12 mouse cellular contexts compared by ENCODE assay signal in genomic region chr4:141421423-141421822, GRCm38 (mm10). TPM values are rescaled to one million over a fixed set of nuclear protein-coding genes. Genes with fewer than 3 reads are reported as not detected.
A peak's percentile ranks its signal among the peaks of the same experiment; 100 is the strongest.
DNase-seq lines count a peak whose midpoint lies in the region; ATAC-seq and TF ChIP-seq lines count a peak whose summit lies in the region.
"Had no signal": no experiment of that assay in that cellular context is flagged by ENCODE, and none has a peak within 500 bp of the region (broad histone marks: within the 10 kb centered on the region; RNA-seq: fewer than 3 reads in every experiment).

No protein-coding gene starts in this region.

- H3K9me3 ChIP-seq in midbrain, postnatal 0 days (ENCODE audit: low read length), result no peaks in the 10 kb centered on the region
- no peaks in the 10 kb centered on the region for H3K9me3 ChIP-seq in midbrain, embryonic 11.5 days (ENCODE audit: control insufficient read depth, low read length)
- H3K9me3 ChIP-seq in intestine, embryonic 15.5 days, result no peaks in the 10 kb centered on the region
- H3K9me3 ChIP-seq in liver, embryonic 11.5 days (ENCODE audit: control insufficient read depth, low read length), result no peaks in the 10 kb centered on the region
- H3K9me3 ChIP-seq: limb, embryonic 12.5 days had no signal

- TF ChIP-seq CTCF in midbrain, postnatal 0 days (IDR thresholded peaks at IDR 0.05), result no peak
- no peak for TF ChIP-seq CTCF in testis, adult 2 months (IDR thresholded peaks at IDR 0.05; ENCODE audit: control insufficient read depth, insufficient read depth, insufficient replicate concordance, low read depth, low read length)

- no peaks in the 10 kb centered on the region for H3K27me3 ChIP-seq in midbrain, postnatal 0 days (ENCODE audit: insufficient read depth, low read length)
- H3K27me3 ChIP-seq in midbrain, embryonic 11.5 days (ENCODE audit: control insufficient read depth, insufficient read depth, low read length), result peaks cover 6% of the 10 kb centered on the region
- no peaks in the 10 kb centered on the region for H3K27me3 ChIP-seq in intestine, embryonic 15.5 days (replicated peaks)
- no peaks in the 10 kb centered on the region for H3K27me3 ChIP-seq in testis, adult 2 months (ENCODE audit: control insufficient read depth, insufficient read depth, low read length)
- H3K27me3 ChIP-seq in liver, embryonic 11.5 days (replicated peaks; ENCODE audit: control insufficient read depth, insufficient read depth, low read length), result peaks cover 22% of the 10 kb centered on the region
- H3K27me3 ChIP-seq: Patski had no signal

- WGBS in midbrain, postnatal 0 days, result 60% methylated on average over 14 of the region's 14 CpGs
- WGBS in midbrain, embryonic 11.5 days, result 80% methylated on average over 14 of the region's 14 CpGs
- WGBS in intestine, embryonic 15.5 days, result 39% methylated on average over 14 of the region's 14 CpGs
- 64% methylated on average over 14 of the region's 14 CpGs for WGBS in liver, embryonic 11.5 days

- H3K4me1 ChIP-seq in midbrain, postnatal 0 days (ENCODE audit: insufficient read depth, low read length), result no peaks in the 10 kb centered on the region
- 0 out of 2 replicates have a peak, but pooled peaks cover 5% of the 10 kb centered on the region for H3K4me1 ChIP-seq in midbrain, embryonic 11.5 days (ENCODE audit: control insufficient read depth, insufficient read depth, low read length)
- peaks cover 43% of the 10 kb centered on the region for H3K4me1 ChIP-seq in intestine, embryonic 15.5 days (replicated peaks)
- H3K4me1 ChIP-seq in testis, adult 2 months (ENCODE audit: control insufficient read depth, insufficient read depth, low read length), result peaks cover 33% of the 10 kb centered on the region
- H3K4me1 ChIP-seq in liver, embryonic 11.5 days (replicated peaks; ENCODE audit: control insufficient read depth, insufficient read depth, low read length), result peaks cover 15% of the 10 kb centered on the region

- no peak overlapping the region for H3K27ac ChIP-seq in midbrain, postnatal 0 days (ENCODE audit: low read depth, low read length)
- no peak overlapping the region for H3K27ac ChIP-seq in midbrain, embryonic 11.5 days (ENCODE audit: low read depth, low read length)
- H3K27ac ChIP-seq in intestine, embryonic 15.5 days, result peak overlapping the region; percentile 77
- H3K27ac ChIP-seq in testis, adult 2 months (ENCODE audit: control insufficient read depth, insufficient read depth, low read depth, low read length), result 0 out of 2 replicates have a peak overlapping the region, but pooled peaks have one; percentile 2
- H3K27ac ChIP-seq in liver, embryonic 11.5 days (ENCODE audit: low read depth, low read length), result no peak overlapping the region
- H3K27ac ChIP-seq: limb, embryonic 12.5 days had no signal

- peak; percentile 42 for DNase-seq in midbrain, postnatal 0 days (ENCODE audit: low spot score)
- DNase-seq in midbrain, embryonic 11.5 days (ENCODE audit: low spot score, missing footprints), result no peak
- DNase-seq in gastrocnemius, postnatal 4 days (ENCODE audit: low spot score in 2 of 2), result peak; percentile 60 to 73
- no peak for DNase-seq in liver, embryonic 11.5 days (ENCODE audit: low spot score)
- DNase-seq in right cerebral cortex, postnatal 25 days, result no peak
- no peak for DNase-seq in spleen, postnatal 4 days (ENCODE audit: low spot score in 2 of 2)

- no peak for TF ChIP-seq POLR2A in testis, adult 2 months (IDR thresholded peaks at IDR 0.05; ENCODE audit: control insufficient read depth, low read depth, low read length)

- no peak overlapping the region for H3K4me3 ChIP-seq in midbrain, postnatal 0 days (ENCODE audit: low read depth, low read length)
- H3K4me3 ChIP-seq in midbrain, embryonic 11.5 days (ENCODE audit: low read depth, low read length), result no peak overlapping the region
- H3K4me3 ChIP-seq in intestine, embryonic 15.5 days (replicated peaks), result peak overlapping the region; percentile 19; the same call in 1 of the 2 replicates
- peak overlapping the region; percentile 71 for H3K4me3 ChIP-seq in testis, adult 2 months (ENCODE audit: control insufficient read depth, low read depth, low read length)
- H3K4me3 ChIP-seq in liver, embryonic 11.5 days (ENCODE audit: low read depth, low read length), result no peak overlapping the region
- H3K4me3 ChIP-seq: limb, embryonic 12.5 days had no signal

- H3K4me2 ChIP-seq in midbrain, postnatal 0 days (ENCODE audit: low read depth, low read length, poor library complexity, severe bottlenecking), result no peak overlapping the region
- no peak overlapping the region for H3K4me2 ChIP-seq in midbrain, embryonic 11.5 days
- peak overlapping the region; percentile 49 for H3K4me2 ChIP-seq in intestine, embryonic 15.5 days (replicated peaks)
- H3K4me2 ChIP-seq in liver, embryonic 11.5 days, result no peak overlapping the region
- H3K4me2 ChIP-seq: limb, embryonic 12.5 days had no signal

- H3K9ac ChIP-seq in midbrain, postnatal 0 days (replicated peaks; ENCODE audit: low read length, poor library complexity, severe bottlenecking), result 0 out of 2 replicates have a peak overlapping the region, but pooled peaks have one; percentile 8
- no peak overlapping the region for H3K9ac ChIP-seq in midbrain, embryonic 11.5 days (ENCODE audit: low read length)
- H3K9ac ChIP-seq in intestine, embryonic 15.5 days, result peak overlapping the region; percentile 26; the same call in 1 of the 2 replicates
- H3K9ac ChIP-seq in liver, embryonic 11.5 days (ENCODE audit: low read depth, low read length), result no peak overlapping the region
- H3K9ac ChIP-seq: limb, embryonic 12.5 days had no signal

- no peak for ATAC-seq in midbrain, postnatal 0 days (ENCODE audit: low FRiP score)
- no peak for ATAC-seq in midbrain, embryonic 11.5 days (ENCODE audit: low FRiP score)
- peak; percentile 46 for ATAC-seq in intestine, embryonic 15.5 days
- no peak for ATAC-seq in liver, embryonic 11.5 days (replicated peaks; ENCODE audit: low FRiP score)
- ATAC-seq: Patski had no signal

- H3K36me3 ChIP-seq in midbrain, postnatal 0 days (ENCODE audit: insufficient read depth, low read length), result no peaks in the 10 kb centered on the region
- no peaks in the 10 kb centered on the region for H3K36me3 ChIP-seq in midbrain, embryonic 11.5 days (ENCODE audit: control insufficient read depth, insufficient read depth, low read length)
- H3K36me3 ChIP-seq in intestine, embryonic 15.5 days, result no peaks in the 10 kb centered on the region
- H3K36me3 ChIP-seq in testis, adult 2 months (ENCODE audit: control insufficient read depth, insufficient read depth, low read length), result no peaks in the 10 kb centered on the region
- H3K36me3 ChIP-seq in liver, embryonic 11.5 days (ENCODE audit: control insufficient read depth, insufficient read depth, low read length), result no peaks in the 10 kb centered on the region
- H3K36me3 ChIP-seq: limb, embryonic 12.5 days had no signal

RNA-seq across cellular contexts. Expression of gene Hspb7, which starts 0.8 kb away (rescaled TPM):
- 0.05 TPM in 1 of 2 replicates, not detected in the other for total RNA-seq in midbrain, postnatal 0 days (2014; rRNA removed)
- polyA plus RNA-seq in midbrain, postnatal 0 days (2015; fragmentation: Nextera tagmentation; extraction: Ambion mirVana), result 0.10 and 0.12 TPM in 2 replicates
- polyA plus RNA-seq in midbrain, embryonic 11.5 days (2014; fragmentation: Nextera tagmentation; extraction: Ambion mirVana), result not detected in 2 replicates
- total RNA-seq in gastrocnemius, postnatal 4 days (2021), result 100 to 1,000 TPM; 154 to 183 TPM
- 3.0 and 3.1 TPM in 2 replicates for polyA plus RNA-seq in intestine, embryonic 15.5 days (2015; fragmentation: Nextera tagmentation; extraction: Ambion mirVana)
- 24.6 and 24.7 TPM in 2 replicates for polyA plus RNA-seq in testis, adult 2 months (2012; rRNA removed)
- polyA plus RNA-seq in liver, embryonic 11.5 days (2014; fragmentation: Nextera tagmentation; extraction: Ambion mirVana), result 0.42 and 1.2 TPM in 2 replicates
- total RNA-seq: common myeloid progenitor, adult 5-6 weeks had no signal
- polyA plus RNA-seq: limb, embryonic 12.5 days had no signal

RNA-seq across cellular contexts. Expression of gene Clcnkb, which starts 5.6 kb away (rescaled TPM):
- total RNA-seq in midbrain, postnatal 0 days (2014; rRNA removed), result not detected in 2 replicates
- 0.27 and 0.43 TPM in 2 replicates for polyA plus RNA-seq in midbrain, postnatal 0 days (2015; fragmentation: Nextera tagmentation; extraction: Ambion mirVana)
- not detected in 2 replicates for polyA plus RNA-seq in midbrain, embryonic 11.5 days (2014; fragmentation: Nextera tagmentation; extraction: Ambion mirVana)
- under 1 TPM; 0.34 to 0.88 TPM for total RNA-seq in gastrocnemius, postnatal 4 days (2021)
- polyA plus RNA-seq in intestine, embryonic 15.5 days (2015; fragmentation: Nextera tagmentation; extraction: Ambion mirVana), result not detected in 2 replicates
- polyA plus RNA-seq in testis, adult 2 months (2012; rRNA removed), result 0.68 and 1.2 TPM in 2 replicates
- polyA plus RNA-seq in liver, embryonic 11.5 days (2014; fragmentation: Nextera tagmentation; extraction: Ambion mirVana), result not detected in 2 replicates
- total RNA-seq: common myeloid progenitor, adult 5-6 weeks; hematopoietic stem cell, adult 5-6 weeks had no signal
- polyA plus RNA-seq: limb, embryonic 12.5 days had no signal

RNA-seq across cellular contexts. Expression of gene Srarp, which starts 14.5 kb away (rescaled TPM):
- 1.9 and 4.5 TPM in 2 replicates for total RNA-seq in midbrain, postnatal 0 days (2014; rRNA removed)
- polyA plus RNA-seq in midbrain, postnatal 0 days (2015; fragmentation: Nextera tagmentation; extraction: Ambion mirVana), result 0.52 and 0.76 TPM in 2 replicates
- not detected in 2 replicates for polyA plus RNA-seq in midbrain, embryonic 11.5 days (2014; fragmentation: Nextera tagmentation; extraction: Ambion mirVana)
- not detected for total RNA-seq in gastrocnemius, postnatal 4 days (2021)
- not detected in 2 replicates for polyA plus RNA-seq in intestine, embryonic 15.5 days (2015; fragmentation: Nextera tagmentation; extraction: Ambion mirVana)
- polyA plus RNA-seq in testis, adult 2 months (2012; rRNA removed), result 0.67 TPM in 2 replicates
- not detected in 2 replicates for polyA plus RNA-seq in liver, embryonic 11.5 days (2014; fragmentation: Nextera tagmentation; extraction: Ambion mirVana)
- total RNA-seq: common myeloid progenitor, adult 5-6 weeks; hematopoietic stem cell, adult 5-6 weeks had no signal
- polyA plus RNA-seq: limb, embryonic 12.5 days had no signal

RNA-seq across cellular contexts. Expression of gene Clcnka, which starts 22.9 kb away (rescaled TPM):
- total RNA-seq in midbrain, postnatal 0 days (2014; rRNA removed), result not detected in 2 replicates
- polyA plus RNA-seq in midbrain, postnatal 0 days (2015; fragmentation: Nextera tagmentation; extraction: Ambion mirVana), result 0.07 and 0.12 TPM in 2 replicates
- polyA plus RNA-seq in midbrain, embryonic 11.5 days (2014; fragmentation: Nextera tagmentation; extraction: Ambion mirVana), result not detected in 2 replicates
- total RNA-seq in gastrocnemius, postnatal 4 days (2021), result 1 to 10 TPM; 1.6 to 2.6 TPM
- polyA plus RNA-seq in intestine, embryonic 15.5 days (2015; fragmentation: Nextera tagmentation; extraction: Ambion mirVana), result 0.06 and 0.08 TPM in 2 replicates
- polyA plus RNA-seq in testis, adult 2 months (2012; rRNA removed), result 0.14 and 1.3 TPM in 2 replicates
- 0.19 TPM in 1 of 2 replicates, not detected in the other for polyA plus RNA-seq in liver, embryonic 11.5 days (2014; fragmentation: Nextera tagmentation; extraction: Ambion mirVana)
- total RNA-seq: common myeloid progenitor, adult 5-6 weeks; hematopoietic stem cell, adult 5-6 weeks had no signal

RNA-seq across cellular contexts. Expression of gene Zbtb17, which starts 23.0 kb away (rescaled TPM):
- 31.0 and 34.4 TPM in 2 replicates for total RNA-seq in midbrain, postnatal 0 days (2014; rRNA removed)
- polyA plus RNA-seq in midbrain, postnatal 0 days (2015; fragmentation: Nextera tagmentation; extraction: Ambion mirVana), result 30.1 and 30.8 TPM in 2 replicates
- 37.4 and 40.6 TPM in 2 replicates for polyA plus RNA-seq in midbrain, embryonic 11.5 days (2014; fragmentation: Nextera tagmentation; extraction: Ambion mirVana)
- 10 to 100 TPM; 19.9 to 21.2 TPM for total RNA-seq in gastrocnemius, postnatal 4 days (2021)
- 25.6 and 27.2 TPM in 2 replicates for polyA plus RNA-seq in intestine, embryonic 15.5 days (2015; fragmentation: Nextera tagmentation; extraction: Ambion mirVana)
- polyA plus RNA-seq in testis, adult 2 months (2012; rRNA removed), result 24.6 and 28.4 TPM in 2 replicates
- polyA plus RNA-seq in liver, embryonic 11.5 days (2014; fragmentation: Nextera tagmentation; extraction: Ambion mirVana), result 24.3 and 26.4 TPM in 2 replicates

Comparison
In these comparisons a context has a peak if more than half of its experiments do, and no peak if none do; other contexts are left out.
1. DNase-seq: peak in midbrain, postnatal 0 days (single experiment) and gastrocnemius, postnatal 4 days (2 of 2); none in midbrain, embryonic 11.5 days (single experiment), liver, embryonic 11.5 days (single experiment), right cerebral cortex, postnatal 25 days (single experiment) and spleen, postnatal 4 days (0 of 2).
2. H3K9ac ChIP-seq: peak in midbrain, postnatal 0 days (single experiment) and intestine, embryonic 15.5 days (single experiment); none in midbrain, embryonic 11.5 days (single experiment) and liver, embryonic 11.5 days (single experiment).
3. H3K27ac ChIP-seq: peak in intestine, embryonic 15.5 days (single experiment) and testis, adult 2 months (single experiment); none in midbrain, postnatal 0 days (single experiment), midbrain, embryonic 11.5 days (single experiment) and liver, embryonic 11.5 days (single experiment).
4. H3K4me3 ChIP-seq: peak in intestine, embryonic 15.5 days (single experiment) and testis, adult 2 months (single experiment); none in midbrain, postnatal 0 days (single experiment), midbrain, embryonic 11.5 days (single experiment) and liver, embryonic 11.5 days (single experiment).